In genomic region chr12:109542635-109543249, GRCm38 (mm10) we compare ENCODE assay signal across 8 mouse cellular contexts. TPM values are rescaled to one million over a fixed set of nuclear protein-coding genes. Genes with fewer than 3 reads are reported as not detected.
A peak's percentile ranks its signal among the peaks of the same experiment; 100 is the strongest.
DNase-seq lines count a peak whose midpoint lies in the region; ATAC-seq and TF ChIP-seq lines count a peak whose summit lies in the region.

No protein-coding gene starts in this region.

- no peak overlapping the region for H3K9ac ChIP-seq in kidney, embryonic 14.5 days (ENCODE audit: low read depth, low read length)
- no peak overlapping the region for H3K9ac ChIP-seq in intestine, postnatal 0 days (ENCODE audit: low read depth, low read length)
- H3K9ac ChIP-seq in liver, embryonic 15.5 days, result no peak overlapping the region
- H3K9ac ChIP-seq in neural tube, embryonic 13.5 days, result peak overlapping the region; percentile 89

- no peaks in the 10 kb centered on the region; the same call in 1 of the 2 replicates for H3K4me1 ChIP-seq in kidney, embryonic 14.5 days (ENCODE audit: control insufficient read depth, insufficient read depth, low read length)
- H3K4me1 ChIP-seq in intestine, postnatal 0 days (replicated peaks; ENCODE audit: control insufficient read depth, insufficient read depth, low read length), result no peaks in the 10 kb centered on the region
- peaks cover 9% of the 10 kb centered on the region; the same call in 1 of the 2 replicates for H3K4me1 ChIP-seq in liver, embryonic 15.5 days (replicated peaks)
- H3K4me1 ChIP-seq in neural tube, embryonic 13.5 days (replicated peaks), result peaks cover 16% of the 10 kb centered on the region; the same call in 1 of the 2 replicates

- 58% methylated on average over 17 of the region's 17 CpGs for WGBS in kidney, embryonic 14.5 days
- 32% methylated on average over 16 of the region's 17 CpGs for WGBS in intestine, postnatal 0 days
- 42% methylated on average over 17 of the region's 17 CpGs for WGBS in liver, embryonic 15.5 days (ENCODE audit: insufficient replicate concordance)
- WGBS in neural tube, embryonic 13.5 days, result 47% methylated on average over 17 of the region's 17 CpGs

- H3K4me2 ChIP-seq in kidney, embryonic 14.5 days (replicated peaks; ENCODE audit: low read depth, low read length), result no peak overlapping the region
- peak overlapping the region; percentile 53; the same call in 1 of the 2 replicates for H3K4me2 ChIP-seq in intestine, postnatal 0 days (replicated peaks; ENCODE audit: low read depth)
- no peak overlapping the region for H3K4me2 ChIP-seq in liver, embryonic 15.5 days
- H3K4me2 ChIP-seq in neural tube, embryonic 13.5 days, result peak overlapping the region; percentile 53

- peak; percentile 37; the same call in 1 of the 2 replicates for ATAC-seq in kidney, embryonic 14.5 days (ENCODE audit: low FRiP score, low TSS enrichment)
- ATAC-seq in intestine, postnatal 0 days, result peak; percentile 70
- peak; percentile 56 for ATAC-seq in liver, embryonic 15.5 days (ENCODE audit: insufficient read depth)
- peak; percentile 74 for ATAC-seq in neural tube, embryonic 13.5 days (ENCODE audit: low read depth)

- H3K36me3 ChIP-seq in kidney, embryonic 14.5 days (ENCODE audit: control insufficient read depth, insufficient read depth, low read length), result no peaks in the 10 kb centered on the region
- no peaks in the 10 kb centered on the region for H3K36me3 ChIP-seq in intestine, postnatal 0 days (ENCODE audit: control insufficient read depth, insufficient read depth)
- no peaks in the 10 kb centered on the region for H3K36me3 ChIP-seq in liver, embryonic 15.5 days (replicated peaks)
- peaks cover 29% of the 10 kb centered on the region for H3K36me3 ChIP-seq in neural tube, embryonic 13.5 days

- H3K4me3 ChIP-seq in kidney, embryonic 14.5 days (ENCODE audit: low read length), result peak overlapping the region; percentile 42; the same call in 1 of the 2 replicates
- H3K4me3 ChIP-seq in intestine, postnatal 0 days (ENCODE audit: low read depth, low read length), result 0 out of 2 replicates have a peak overlapping the region, but pooled peaks have one; percentile 41
- peak overlapping the region; percentile 41 for H3K4me3 ChIP-seq in liver, embryonic 15.5 days (replicated peaks)
- H3K4me3 ChIP-seq in neural tube, embryonic 13.5 days, result peak overlapping the region; percentile 55

- no peaks in the 10 kb centered on the region for H3K27me3 ChIP-seq in kidney, embryonic 14.5 days (ENCODE audit: control insufficient read depth, insufficient read depth, low read length)
- no peaks in the 10 kb centered on the region for H3K27me3 ChIP-seq in intestine, postnatal 0 days (replicated peaks; ENCODE audit: control insufficient read depth, insufficient read depth, low read length)
- peaks cover 34% of the 10 kb centered on the region for H3K27me3 ChIP-seq in liver, embryonic 15.5 days
- H3K27me3 ChIP-seq in neural tube, embryonic 13.5 days, result no peaks in the 10 kb centered on the region

- peak; percentile 80 for TF ChIP-seq CTCF in intestine, postnatal 0 days (IDR thresholded peaks at IDR 0.05; ENCODE audit: low read depth)

- H3K9me3 ChIP-seq in kidney, embryonic 14.5 days (ENCODE audit: control insufficient read depth, low read length), result peaks cover 34% of the 10 kb centered on the region
- H3K9me3 ChIP-seq in intestine, postnatal 0 days (ENCODE audit: control insufficient read depth), result peaks cover 7% of the 10 kb centered on the region
- peaks cover 7% of the 10 kb centered on the region; the same call in 1 of the 2 replicates for H3K9me3 ChIP-seq in liver, embryonic 15.5 days (replicated peaks)
- H3K9me3 ChIP-seq in neural tube, embryonic 13.5 days, result peaks cover 41% of the 10 kb centered on the region

- no peak for DNase-seq in kidney, adult 18-20 months
- peak; percentile 61 for DNase-seq in cerebellum, adult 8-10 months
- peak; percentile 73 for DNase-seq in forelimb bud, embryonic 11.5 days (ENCODE audit: low read depth, low spot score)
- DNase-seq in thymus, postnatal 0 days (ENCODE audit: low spot score), result peak; percentile 68

- H3K27ac ChIP-seq in kidney, embryonic 14.5 days (ENCODE audit: low read depth, low read length), result no peak overlapping the region
- no peak overlapping the region for H3K27ac ChIP-seq in intestine, postnatal 0 days (ENCODE audit: low read depth, low read length)
- no peak overlapping the region for H3K27ac ChIP-seq in liver, embryonic 15.5 days (replicated peaks)
- peak overlapping the region; percentile 84 for H3K27ac ChIP-seq in neural tube, embryonic 13.5 days (replicated peaks)

RNA-seq across cellular contexts. Expression of gene Rtl1, which starts 57.4 kb away (rescaled TPM):
- polyA plus RNA-seq in kidney, embryonic 14.5 days (2014; fragmentation: Nextera tagmentation; extraction: Ambion mirVana), result 0.35 and 0.56 TPM in 2 replicates
- polyA plus RNA-seq in intestine, postnatal 0 days (2015; fragmentation: Nextera tagmentation; extraction: Ambion mirVana), result 0.08 and 0.17 TPM in 2 replicates
- 0.67 and 0.81 TPM in 2 replicates for polyA plus RNA-seq in liver, embryonic 15.5 days (2015; fragmentation: Nextera tagmentation; extraction: Ambion mirVana)
- 1.5 and 1.7 TPM in 2 replicates for polyA plus RNA-seq in neural tube, embryonic 13.5 days (2015; fragmentation: Nextera tagmentation; extraction: Ambion mirVana)
- 0.05 and 0.10 TPM in 2 replicates for polyA plus RNA-seq in thymus, postnatal 0 days (2015; fragmentation: Nextera tagmentation; extraction: Ambion mirVana)

Comparison
In these comparisons a context has a peak if more than half of its experiments do, and no peak if none do; other contexts are left out.
1. H3K4me2 ChIP-seq: peak in intestine, postnatal 0 days (single experiment) and neural tube, embryonic 13.5 days (single experiment); none in kidney, embryonic 14.5 days (single experiment) and liver, embryonic 15.5 days (single experiment).
2. Peak in every context shown above with its lines, with median percentiles within 50 percentile points of each other: ATAC-seq and H3K4me3 ChIP-seq.